Mouse (Mus musculus) left cerebral cortex, postnatal 25 days (tissue): ENCODE measurements around the gene Rps6kb2. TPM values are rescaled to one million over a fixed set of nuclear protein-coding genes. Genes with fewer than 3 reads are reported as not detected.

Experiments
- DNase-seq, 2 experiments: peaks; one replicate each; pipeline ENCODE4 v3.0.0; 2022; ENCODE audit warnings: low spot score in 2 of 2, mixed read lengths in 1 of 2
- intact Hi-C: fragments of 180-260 bp; cut with DNase I; formaldehyde crosslinking; loops from one replicate; pipeline ENCODE4 v1.15.1; 2025
- total RNA-seq, 2 experiments: library from RNA; stranded (reverse); gene quantifications; 2 replicates each; pipeline ENCODE4 v1.2.3; 2021

Gene Rps6kb2
- total RNA-seq, 2 experiments from 2014 or later: 28.5 to 32.0 TPM

DNA sequence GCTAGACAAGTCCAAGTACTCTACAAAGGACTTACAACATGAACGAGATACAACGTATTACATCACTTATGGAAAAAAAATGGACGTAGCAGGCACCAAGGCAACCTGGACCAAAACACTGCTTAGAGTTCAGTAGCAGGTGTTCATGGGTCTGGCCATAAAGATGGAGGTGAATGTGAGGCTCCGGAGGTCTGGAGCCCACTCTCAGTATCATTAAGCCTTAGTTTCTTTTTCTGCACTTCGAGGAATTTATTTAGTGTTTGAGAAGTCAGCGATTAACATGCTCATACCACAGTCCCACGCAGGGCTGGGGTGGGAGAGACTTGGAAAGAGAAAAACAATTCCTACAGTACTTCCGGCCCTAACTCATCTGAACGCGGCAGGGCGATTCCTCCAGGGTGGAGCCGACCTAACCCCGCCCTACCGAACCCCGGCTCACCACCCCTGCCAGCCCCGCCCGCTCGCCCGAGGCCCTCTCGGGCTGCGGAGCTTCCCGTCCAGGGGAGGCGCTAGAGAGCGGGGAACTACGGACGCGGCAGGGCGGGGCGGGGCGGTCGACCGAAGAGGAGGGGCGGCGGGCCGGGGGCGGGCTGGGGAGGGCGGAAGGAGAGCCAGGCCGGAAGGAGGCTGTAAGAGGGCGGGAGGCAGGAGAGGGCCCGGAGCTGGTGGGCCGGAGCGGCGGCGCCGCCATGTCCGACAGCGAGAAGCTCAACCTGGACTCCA lies 28.5 kb upstream of the Rps6kb2 start, which contains the start of gene Ppp1ca:
TSS of gene Ppp1ca (plus strand) at position 538 of the 723 bp plus-strand sequence.
- DNase-seq: peak; percentile 89 to 92
- intact Hi-C loops: loop anchor here (1.0 to 2.0 kb wide), 2 partner anchors 10 to 23 kb away; partner anchors contain the start of gene Rad9a

DNA sequence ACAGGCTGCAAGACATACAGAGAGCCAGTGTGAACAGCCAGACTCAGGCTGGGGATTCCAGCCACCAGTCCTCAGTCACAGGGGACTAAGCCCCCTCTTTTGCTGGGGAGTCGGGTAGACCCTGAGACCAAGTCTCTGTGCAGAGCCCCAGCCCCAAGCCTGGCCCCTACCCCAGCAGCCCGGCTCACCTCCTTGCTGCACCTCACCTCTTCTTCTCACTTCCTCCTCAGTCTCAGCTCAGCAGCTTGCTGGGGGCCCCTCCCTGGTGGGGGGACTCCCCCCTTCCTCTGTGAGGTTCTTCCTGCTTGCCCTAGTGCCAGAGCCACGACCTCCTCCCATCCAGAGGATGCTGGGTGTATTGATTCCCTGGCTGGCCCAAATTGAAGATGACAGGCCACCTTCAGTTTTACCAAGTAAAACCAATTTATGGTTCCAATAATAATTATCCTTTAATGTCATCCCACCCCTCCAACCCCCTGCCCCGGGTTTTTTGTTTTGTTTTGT lies 27.7 kb upstream of the Rps6kb2 start, which contains the start of gene Tbc1d10c:
TSS of gene Tbc1d10c (minus strand) at position 454 of the 504 bp plus-strand sequence.
- intact Hi-C loops: no loop called here
- DNase-seq: no peak

GRCm38 (mm10) chr19:4189051-4189620 lies 26.0 kb upstream of the Rps6kb2 start:
- intact Hi-C loops: no loop called here

DNA sequence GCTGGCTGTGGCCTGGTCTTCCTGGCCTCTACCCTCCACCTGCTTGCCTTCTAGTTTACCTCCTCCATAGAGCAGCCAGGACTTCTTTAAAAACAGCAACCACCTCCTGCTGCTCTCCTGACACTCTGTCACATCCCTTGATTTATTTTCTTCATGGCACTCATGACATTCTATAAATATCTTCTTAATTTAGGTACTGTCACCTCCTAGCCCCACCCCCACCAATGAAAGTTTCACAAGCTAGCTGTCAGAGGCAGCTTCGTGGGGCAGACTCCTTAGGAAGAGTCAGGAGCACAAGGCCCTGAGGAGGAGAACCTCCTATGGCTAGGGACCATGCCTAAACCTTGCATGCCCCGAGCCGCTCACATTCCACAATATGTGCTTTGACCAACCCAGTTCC lies 24.1 kb upstream of the Rps6kb2 start:
- intact Hi-C loops: no loop called here

More at GRCm38 (mm10) chr19:4189051-4189620, 26.0 kb upstream of the Rps6kb2 start:
- no peak for DNase-seq

DNA sequence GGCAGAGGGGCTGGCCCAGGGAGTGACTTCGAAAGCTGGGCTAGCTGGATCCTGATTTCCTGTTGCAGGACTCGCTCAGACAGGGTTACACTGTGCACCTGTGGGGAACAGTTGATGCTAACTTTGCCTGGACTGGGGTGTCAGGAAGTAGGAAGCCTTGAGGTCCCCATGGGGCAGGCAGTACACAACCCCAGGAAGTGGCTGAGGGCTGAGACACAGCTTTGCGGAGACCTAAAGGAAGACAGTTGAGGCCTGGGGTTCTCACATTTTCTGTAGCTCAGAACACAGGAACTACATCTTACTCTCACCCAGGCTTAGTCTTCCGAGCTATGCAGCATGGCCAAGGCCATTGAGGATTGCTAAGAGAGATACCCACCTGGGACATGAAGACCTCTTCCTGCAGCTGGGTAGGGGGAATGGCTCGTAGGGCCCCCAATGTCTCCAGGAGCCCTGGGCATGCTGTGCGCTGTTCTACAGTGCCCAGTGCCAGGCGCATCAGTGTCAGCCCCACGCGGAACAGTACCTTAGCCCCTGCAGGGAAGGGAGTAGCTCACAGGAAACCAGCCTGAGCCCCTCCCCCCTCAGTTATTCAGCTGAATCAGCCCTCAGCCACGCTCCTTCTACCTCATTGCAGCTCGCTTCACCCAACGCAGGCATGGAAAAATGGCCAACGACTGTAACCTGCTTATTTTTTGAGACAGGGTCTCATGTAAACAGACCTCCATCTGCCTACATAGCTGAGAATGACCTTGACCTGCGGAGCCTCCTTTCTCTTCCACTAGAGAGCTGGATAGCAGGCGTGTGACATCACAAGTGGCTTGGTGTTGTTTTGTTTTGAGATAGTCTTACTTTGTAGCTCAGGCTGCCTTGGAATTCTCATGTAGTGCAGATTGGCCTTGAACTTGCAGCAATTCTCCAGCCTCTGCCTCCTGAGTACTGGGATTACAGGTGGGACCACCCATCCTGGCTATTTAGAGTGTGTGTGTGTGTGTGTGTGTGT lies 22.1 kb upstream of the Rps6kb2 start:
- intact Hi-C loops: no loop called here
- no peak for DNase-seq

More for the DNA sequence above, 24.1 kb upstream of the Rps6kb2 start:
- DNase-seq: no peak

GRCm38 (mm10) chr19:4183689-4184088 lies 20.5 kb upstream of the Rps6kb2 start:
- no peak for DNase-seq
- intact Hi-C loops: no loop called here

DNA sequence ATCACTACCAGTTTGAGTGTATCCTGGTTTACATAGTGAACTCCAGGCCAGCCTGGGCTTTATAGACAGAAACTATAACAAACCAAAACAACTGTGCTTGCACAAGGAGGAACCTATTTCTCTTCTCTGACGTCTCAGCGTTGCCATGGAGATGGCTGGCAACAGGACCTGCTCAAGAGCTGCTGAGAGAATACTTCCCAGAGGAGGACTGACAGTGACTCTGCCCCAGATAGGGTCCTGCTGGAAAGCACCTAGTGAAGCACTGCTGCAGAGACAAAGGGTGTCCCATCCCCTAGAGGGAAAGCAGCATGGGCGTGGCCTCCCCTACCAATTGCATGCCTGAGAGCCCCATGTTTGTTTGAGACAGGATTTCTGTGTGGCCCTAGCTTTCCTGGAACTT lies 18.7 kb upstream of the Rps6kb2 start:
- intact Hi-C loops: no loop called here
- peak; percentile 80 to 94 for DNase-seq

GRCm38 (mm10) chr19:4180411-4180810 lies 17.3 kb upstream of the Rps6kb2 start:
- DNase-seq: no peak
- intact Hi-C loops: no loop called here

- peak in 1 of 2 experiments; percentile 51 for DNase-seq
- intact Hi-C loops: no loop called here
Observed at GRCm38 (mm10) chr19:4175368-4175947, 12.3 kb upstream of the Rps6kb2 start, which contains the start of gene Carns1. Gene Carns1, minus strand, starts transcription at chr19:4175479.

GRCm38 (mm10) chr19:4172925-4173324 lies 9.8 kb upstream of the Rps6kb2 start:
- DNase-seq: no peak
- intact Hi-C loops: no loop called here

GRCm38 (mm10) chr19:4171393-4172290 lies 8.5 kb upstream of the Rps6kb2 start:
- DNase-seq: no peak

GRCm38 (mm10) chr19:4170723-4171392 lies 7.7 kb upstream of the Rps6kb2 start:
- intact Hi-C loops: no loop called here
- DNase-seq: no peak

More at GRCm38 (mm10) chr19:4171393-4172290, 8.5 kb upstream of the Rps6kb2 start:
- intact Hi-C loops: no loop called here

GRCm38 (mm10) chr19:4169810-4170209 lies 6.7 kb upstream of the Rps6kb2 start:
- DNase-seq: no peak
- intact Hi-C loops: loop anchor here (1.0 to 2.0 kb wide), 2 partner anchors 23 to 58 kb away; partner anchors contain the start of gene Ppp1ca

GRCm38 (mm10) chr19:4169378-4169784 lies 6.2 kb upstream of the Rps6kb2 start:
- intact Hi-C loops: loop anchor here (1.0 to 2.0 kb wide), 2 partner anchors 23 to 59 kb away; partner anchors contain the start of gene Ppp1ca
- peak; percentile 99 to 100 for DNase-seq

GRCm38 (mm10) chr19:4166678-4167476 lies 3.7 kb upstream of the Rps6kb2 start:
- intact Hi-C loops: no loop called here
- no peak for DNase-seq

DNA sequence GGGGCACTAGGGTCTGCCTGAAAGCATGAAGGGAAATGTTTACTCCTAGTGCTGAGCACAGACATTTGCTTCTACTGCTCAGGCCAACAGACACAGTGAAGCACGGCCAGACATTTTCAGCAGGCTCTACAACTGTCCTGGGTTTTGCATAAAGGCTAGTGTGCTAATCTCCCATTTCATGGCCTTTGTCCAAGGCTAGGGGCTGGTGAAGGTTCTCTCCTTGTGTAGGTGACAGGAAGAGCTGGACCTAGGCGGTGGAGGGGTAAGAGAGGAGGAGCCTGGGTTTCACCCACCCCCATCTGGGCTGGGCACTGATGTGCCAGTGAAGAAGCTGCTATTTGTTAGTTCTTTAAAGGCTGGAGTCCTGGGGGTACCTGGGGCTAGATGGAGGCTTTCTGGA lies 1.6 kb upstream of the Rps6kb2 start:
- intact Hi-C loops: no loop called here

GRCm38 (mm10) chr19:4164100-4164499 lies 946 bp upstream of the Rps6kb2 start:
- DNase-seq: no peak
- intact Hi-C loops: no loop called here

More for the DNA sequence above, 1.6 kb upstream of the Rps6kb2 start:
- DNase-seq: no peak
